In the genomic region with DNA sequence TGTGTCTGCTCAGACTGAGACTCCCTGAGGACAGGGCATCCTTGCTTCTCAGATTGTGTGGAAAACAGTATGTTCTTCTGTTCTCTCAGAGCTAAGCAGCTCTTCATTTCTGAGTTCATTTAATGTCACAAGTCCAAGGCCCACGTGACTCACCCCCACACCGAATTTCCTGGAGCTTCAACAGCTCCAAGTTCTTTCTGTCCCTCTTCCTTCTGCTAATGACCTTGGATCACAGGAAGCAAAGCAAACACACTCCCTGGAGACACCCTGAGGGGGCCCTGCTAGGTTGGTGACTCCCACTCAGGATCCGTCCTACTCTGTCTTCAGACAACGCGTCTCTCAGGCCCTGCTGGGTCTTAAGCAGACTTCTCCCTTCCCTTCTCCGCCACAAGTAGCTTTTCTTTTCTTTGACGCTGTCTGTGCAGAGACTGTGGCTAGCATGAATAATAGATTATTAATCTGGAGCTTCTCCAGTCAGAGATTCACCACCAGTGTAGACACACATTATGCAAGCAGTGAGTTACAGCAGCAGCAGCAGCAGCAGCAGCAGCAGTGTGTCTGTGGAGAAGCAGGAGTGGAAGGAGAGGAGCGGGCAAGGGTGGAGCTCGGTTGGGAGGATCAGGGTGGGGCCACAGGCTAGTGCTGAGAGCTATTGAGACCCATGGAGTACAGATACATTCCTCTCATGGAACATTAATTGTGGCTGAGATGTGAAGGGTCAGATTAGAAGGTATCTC, we compare ENCODE assay signal across 9 mouse cellular contexts.
DNase-seq lines count a peak whose midpoint lies in the region; ATAC-seq and TF ChIP-seq lines count a peak whose summit lies in the region.
"Had no signal": no experiment of that assay in that cellular context is flagged by ENCODE, and none has a peak within 500 bp of the region (broad histone marks: within the 10 kb centered on the region; RNA-seq: fewer than 3 reads in every experiment).

No protein-coding gene starts in this region.

- no peaks in the 10 kb centered on the region for H3K36me3 ChIP-seq in liver, adult 2 months (ENCODE audit: control insufficient read depth, insufficient read depth, low read length)
- H3K36me3 ChIP-seq in liver, embryonic 11.5 days (ENCODE audit: control insufficient read depth, insufficient read depth, low read length): no peaks in the 10 kb centered on the region
- H3K36me3 ChIP-seq in midbrain, embryonic 14.5 days (ENCODE audit: control insufficient read depth, insufficient read depth, low read length): no peaks in the 10 kb centered on the region
- H3K36me3 ChIP-seq: heart, embryonic 15.5 days had no signal

- H3K4me3 ChIP-seq in liver, adult 2 months (ENCODE audit: insufficient read depth, low read depth, low read length): no peak overlapping the region
- no peak overlapping the region for H3K4me3 ChIP-seq in liver, embryonic 11.5 days (ENCODE audit: low read depth, low read length)
- H3K4me3 ChIP-seq in midbrain, embryonic 14.5 days (replicated peaks; ENCODE audit: low read depth, low read length): no peak overlapping the region
- H3K4me3 ChIP-seq: erythroblast, embryonic 14.5 days; heart, embryonic 15.5 days had no signal

- no peaks in the 10 kb centered on the region for H3K4me1 ChIP-seq in liver, adult 2 months (ENCODE audit: control insufficient read depth, insufficient read depth, low read length)
- H3K4me1 ChIP-seq in liver, embryonic 11.5 days (replicated peaks; ENCODE audit: control insufficient read depth, insufficient read depth, low read length): no peaks in the 10 kb centered on the region
- peaks cover 19% of the 10 kb centered on the region for H3K4me1 ChIP-seq in midbrain, embryonic 14.5 days (ENCODE audit: control insufficient read depth, insufficient read depth, low read length)

- no peak for TF ChIP-seq POLR2A in liver, adult 2 months (IDR thresholded peaks at IDR 0.05; ENCODE audit: extremely low read depth, insufficient read depth, low read length)

- ATAC-seq in liver, embryonic 11.5 days (replicated peaks; ENCODE audit: low FRiP score): no peak
- ATAC-seq in midbrain, embryonic 14.5 days (ENCODE audit: low FRiP score, low TSS enrichment): peak; percentile 32; the same call in 1 of the 2 replicates
- no peak for ATAC-seq in megakaryocyte-erythroid progenitor cell, adult 5-6 weeks (replicated peaks; ENCODE audit: low FRiP score, low TSS enrichment, poor library complexity, severe bottlenecking)

- H3K9me3 ChIP-seq in liver, embryonic 11.5 days (ENCODE audit: control insufficient read depth, low read length): no peaks in the 10 kb centered on the region
- H3K9me3 ChIP-seq in midbrain, embryonic 14.5 days (ENCODE audit: control insufficient read depth, low read length): no peaks in the 10 kb centered on the region
- H3K9me3 ChIP-seq: heart, embryonic 15.5 days had no signal

- H3K79me2 ChIP-seq in liver, adult 2 months (ENCODE audit: control insufficient read depth, insufficient read depth, low read length): no peaks in the 10 kb centered on the region

- H3K27ac ChIP-seq in liver, adult 2 months (replicated peaks; ENCODE audit: insufficient read depth, low read depth, low read length): no peak overlapping the region
- H3K27ac ChIP-seq in liver, embryonic 11.5 days (ENCODE audit: low read depth, low read length): no peak overlapping the region
- H3K27ac ChIP-seq in midbrain, embryonic 14.5 days (replicated peaks; ENCODE audit: low read depth, low read length): no peak overlapping the region
- H3K27ac ChIP-seq: heart, embryonic 15.5 days had no signal

- WGBS in liver, adult 2 months: 63% methylated on average over 9 of the region's 9 CpGs
- WGBS in liver, embryonic 11.5 days: 69% methylated on average over 9 of the region's 9 CpGs
- WGBS in midbrain, embryonic 14.5 days: 50% methylated on average over 9 of the region's 9 CpGs

- H3K4me2 ChIP-seq in liver, embryonic 11.5 days: no peak overlapping the region
- no peak overlapping the region for H3K4me2 ChIP-seq in midbrain, embryonic 14.5 days (ENCODE audit: low read length)
- H3K4me2 ChIP-seq: heart, embryonic 15.5 days had no signal

- intact Hi-C loops in heart, postnatal 10 days (cut with DNase I): no loop called here

- H3K9ac ChIP-seq in liver, adult 2 months (ENCODE audit: low read depth, low read length): no peak overlapping the region
- H3K9ac ChIP-seq in liver, embryonic 11.5 days (ENCODE audit: low read depth, low read length): no peak overlapping the region
- no peak overlapping the region for H3K9ac ChIP-seq in midbrain, embryonic 14.5 days (replicated peaks; ENCODE audit: low read length)
- H3K9ac ChIP-seq: heart, embryonic 15.5 days had no signal

- peak; percentile 34 for DNase-seq in liver, adult 2 months (ENCODE audit: extremely low read depth, low read depth, low spot score)
- no peak for DNase-seq in liver, embryonic 11.5 days (ENCODE audit: low spot score)
- peak; percentile 58 for DNase-seq in brain, adult 2 months (ENCODE audit: low read depth, low spot score)
- peak; percentile 47 to 50 for DNase-seq in heart, postnatal 10 days
- peak; percentile 41 for DNase-seq in midbrain, embryonic 14.5 days
- no peak for DNase-seq in liver

- H3K27me3 ChIP-seq in liver, adult 2 months (ENCODE audit: control insufficient read depth, insufficient read depth, low read length): no peaks in the 10 kb centered on the region
- H3K27me3 ChIP-seq in liver, embryonic 11.5 days (replicated peaks; ENCODE audit: control insufficient read depth, insufficient read depth, low read length): no peaks in the 10 kb centered on the region
- no peaks in the 10 kb centered on the region for H3K27me3 ChIP-seq in midbrain, embryonic 14.5 days (ENCODE audit: control insufficient read depth, insufficient read depth, low read length)
- H3K27me3 ChIP-seq: heart, embryonic 15.5 days had no signal

- TF ChIP-seq CTCF in liver, adult 2 months (IDR thresholded peaks at IDR 0.05; ENCODE audit: low read depth, low read length): no peak

Comparison
In these comparisons a context has a peak if more than half of its experiments do, and no peak if none do; other contexts are left out.
1. DNase-seq: peak in liver, adult 2 months (single experiment), brain, adult 2 months (single experiment), heart, postnatal 10 days (2 of 2) and midbrain, embryonic 14.5 days (single experiment); none in liver, embryonic 11.5 days (single experiment) and liver (single experiment).